Mouse (Mus musculus): ENCODE measurements around the gene Moap1. TPM values are rescaled to one million over a fixed set of nuclear protein-coding genes. Genes with fewer than 3 reads are reported as not detected.

Moap1 gene
- total and polyA plus RNA-seq, 2 experiments from 2014 or later = 47.2 to 61.4 TPM

- DNase-seq (peak; percentile 84), ATAC-seq (peak; percentile 83)
- H3K9ac ChIP-seq = no peak overlapping the region
- TF ChIP-seq CTCF (IDR thresholded peaks at IDR 0.05; ENCODE audit: low read depth) = peak; percentile 89
- WGBS = 20% methylated on average over 13 of the region's 13 CpGs
- no peak overlapping the region for H3K27ac ChIP-seq (ENCODE audit: low read depth, low read length)
- no peaks in the 10 kb centered on the region for H3K9me3 ChIP-seq (ENCODE audit: low read length)
- H3K4me3 ChIP-seq (ENCODE audit: low read depth, low read length) = no peak overlapping the region
- no peaks in the 10 kb centered on the region for H3K27me3 ChIP-seq (ENCODE audit: insufficient read depth, low read length)
- H3K36me3 ChIP-seq (ENCODE audit: insufficient read depth) = no peaks in the 10 kb centered on the region
- peaks cover 6% of the 10 kb centered on the region; the same call in 1 of the 2 replicates for H3K4me1 ChIP-seq (ENCODE audit: insufficient read depth)
- peak overlapping the region; percentile 29; the same call in 1 of the 2 replicates for H3K4me2 ChIP-seq (ENCODE audit: low read depth)
Measured at GRCm38 (mm10) chr12:102719552-102720315, 23.7 kb downstream of the Moap1 start.

GRCm38 (mm10) chr12:102714654-102715395, 28.6 kb downstream of the Moap1 start:
- no peak for TF ChIP-seq CTCF (IDR thresholded peaks at IDR 0.05; ENCODE audit: low read depth)
- ATAC-seq (no peak), DNase-seq (no peak)
- Histone ChIP-seq H3K36me3 (ENCODE audit: insufficient read depth) (no peaks in the 10 kb centered on the region), H3K9me3 (ENCODE audit: low read length) (no peaks in the 10 kb centered on the region), H3K4me1 (ENCODE audit: insufficient read depth) (no peaks in the 10 kb centered on the region), H3K4me3 (ENCODE audit: low read depth, low read length) (no peak overlapping the region), H3K27me3 (ENCODE audit: insufficient read depth, low read length) (no peaks in the 10 kb centered on the region), H3K9ac (no peak overlapping the region), H3K4me2 (ENCODE audit: low read depth) (no peak overlapping the region), H3K27ac (ENCODE audit: low read depth, low read length) (no peak overlapping the region)
- 81% methylated on average over 10 of the region's 10 CpGs for WGBS

- WGBS = 68% methylated on average over 2 of the region's 2 CpGs
Measured at GRCm38 (mm10) chr12:102714116-102714515, 29.3 kb downstream of the Moap1 start.

GRCm38 (mm10) chr12:102713153-102713865, 30.2 kb downstream of the Moap1 start:
- H3K27ac ChIP-seq (ENCODE audit: low read depth, low read length) = no peak overlapping the region
- no peaks in the 10 kb centered on the region for H3K36me3 ChIP-seq (ENCODE audit: insufficient read depth)
- H3K4me1 ChIP-seq (ENCODE audit: insufficient read depth) = no peaks in the 10 kb centered on the region
- TF ChIP-seq CTCF (IDR thresholded peaks at IDR 0.05; ENCODE audit: low read depth) = no peak
- ATAC-seq (no peak), DNase-seq (no peak)
- no peaks in the 10 kb centered on the region for H3K9me3 ChIP-seq (ENCODE audit: low read length)
- no peak overlapping the region for H3K4me3 ChIP-seq (ENCODE audit: low read depth, low read length)
- no peak overlapping the region for H3K9ac ChIP-seq
- WGBS = 80% methylated on average over 20 of the region's 20 CpGs
- no peak overlapping the region for H3K4me2 ChIP-seq (ENCODE audit: low read depth)
- H3K27me3 ChIP-seq (ENCODE audit: insufficient read depth, low read length) = no peaks in the 10 kb centered on the region

More at GRCm38 (mm10) chr12:102714116-102714515, 29.3 kb downstream of the Moap1 start:
- no peaks in the 10 kb centered on the region for H3K36me3 ChIP-seq (ENCODE audit: insufficient read depth)
- ATAC-seq (no peak), DNase-seq (no peak)
- no peaks in the 10 kb centered on the region for H3K4me1 ChIP-seq (ENCODE audit: insufficient read depth)
- no peak overlapping the region for H3K4me3 ChIP-seq (ENCODE audit: low read depth, low read length)
- H3K27ac ChIP-seq (ENCODE audit: low read depth, low read length) = no peak overlapping the region
- TF ChIP-seq CTCF (IDR thresholded peaks at IDR 0.05; ENCODE audit: low read depth) = no peak
- H3K27me3 ChIP-seq (ENCODE audit: insufficient read depth, low read length) = no peaks in the 10 kb centered on the region
- no peaks in the 10 kb centered on the region for H3K9me3 ChIP-seq (ENCODE audit: low read length)
- H3K9ac ChIP-seq = no peak overlapping the region
- no peak overlapping the region for H3K4me2 ChIP-seq (ENCODE audit: low read depth)

GRCm38 (mm10) chr12:102710851-102711375, 32.5 kb downstream of the Moap1 start:
- Histone ChIP-seq H3K4me2 (ENCODE audit: low read depth) (no peak overlapping the region), H3K4me3 (ENCODE audit: low read depth, low read length) (no peak overlapping the region), H3K27me3 (ENCODE audit: insufficient read depth, low read length) (no peaks in the 10 kb centered on the region), H3K27ac (ENCODE audit: low read depth, low read length) (no peak overlapping the region), H3K9me3 (ENCODE audit: low read length) (no peaks in the 10 kb centered on the region), H3K4me1 (ENCODE audit: insufficient read depth) (peaks cover 1% of the 10 kb centered on the region), H3K36me3 (ENCODE audit: insufficient read depth) (no peaks in the 10 kb centered on the region), H3K9ac (no peak overlapping the region)
- TF ChIP-seq CTCF (IDR thresholded peaks at IDR 0.05; ENCODE audit: low read depth) = no peak
- 59% methylated on average over 4 of the region's 4 CpGs for WGBS
- no peak for DNase-seq
- ATAC-seq = no peak

- 85% methylated on average over 5 of the region's 5 CpGs for WGBS
- H3K27ac ChIP-seq (ENCODE audit: low read depth, low read length) = no peak overlapping the region
Measured at GRCm38 (mm10) chr12:102709896-102710295, 33.6 kb downstream of the Moap1 start.

More at GRCm38 (mm10) chr12:102709896-102710295, 33.6 kb downstream of the Moap1 start:
- H3K4me3 ChIP-seq (ENCODE audit: low read depth, low read length) = no peak overlapping the region
- TF ChIP-seq CTCF (IDR thresholded peaks at IDR 0.05; ENCODE audit: low read depth) = no peak
- DNase-seq (no peak), ATAC-seq (no peak)
- H3K36me3 ChIP-seq (ENCODE audit: insufficient read depth) = no peaks in the 10 kb centered on the region
- no peak overlapping the region for H3K9ac ChIP-seq
- no peaks in the 10 kb centered on the region for H3K9me3 ChIP-seq (ENCODE audit: low read length)
- H3K4me2 ChIP-seq (ENCODE audit: low read depth) = no peak overlapping the region
- H3K27me3 ChIP-seq (ENCODE audit: insufficient read depth, low read length) = no peaks in the 10 kb centered on the region
- H3K4me1 ChIP-seq (ENCODE audit: insufficient read depth) = peaks cover 7% of the 10 kb centered on the region
